Mouse (Mus musculus) Patski (cell line): ENCODE results near the gene E130308A19Rik. TPM values are rescaled to one million over a fixed set of nuclear protein-coding genes. Genes with fewer than 3 reads are reported as not detected.
"Not testable (repeated sequence)": the region's sequence is repeated elsewhere in the genome, so short reads cannot be mapped to it uniquely, and the experiment has no call there.

Source experiments
- ATAC-seq: fragments of 100-300 bp; one replicate; pipeline ENCODE4 v1.8.0; 2021
- CTCF ChIA-PET: fragments of 350-600 bp; sonication (Branson Sonifier 250); formaldehyde crosslinking; loops from one replicate; lab custom pipeline; 2022; ENCODE audit warnings: inconsistent platforms; lab: Charles Lee
- POLR2A ChIA-PET: fragments of 350-600 bp; sonication (Branson Sonifier 250); formaldehyde crosslinking; loops from one replicate; lab custom pipeline; 2022; ENCODE audit warnings: antibody characterized with exemption, inconsistent platforms; lab: Charles Lee
- DNase-seq: peaks from one replicate; pipeline ENCODE4 v3.0.0-alpha.2; 2011; ENCODE audit warnings: low read depth, low spot score
- H3K27me3 ChIP-seq: fragments of 371-371 bp; one replicate; pipeline ENCODE4 v1.5.1; 2021
- CTCF ChIP-seq: fragments of 100-300 bp; IDR thresholded peaks from one replicate; pipeline ENCODE4 v1.5.1; 2021
- in situ Hi-C: fragments of 300-500 bp; cut with MboI; formaldehyde crosslinking; loops from 3 replicates; pipeline ENCODE4 v1.11.1; 2018; ENCODE audit warnings: low pct_unique_long_range_greater_than_20kb, mixed read lengths
- polyA plus RNA-seq: library from polyadenylated mRNA; unstranded; gene quantifications from one replicate; pipeline ENCODE4 v1.2.3, GENCODE M21; 2021

Gene E130308A19Rik
- polyA plus RNA-seq, 1 experiment from 2014 or later: 8.4 TPM

GRCm38 (mm10) chr4:59780568-59780967, 154.6 kb downstream of the E130308A19Rik start:
- H3K27me3 ChIP-seq: no peaks in the 10 kb centered on the region
- ChIA-PET CTCF (interaction anchor here (0.8 to 2.9 kb wide), 5 partner anchors 14 to 185 kb away, joined by 3 to 8 read pairs (median 4); no protein-coding TSS in a partner anchor), POLR2A (interaction anchor here (0.5 kb wide), 1 partner anchor 400 kb away, joined by 3 read pairs; no protein-coding TSS in a partner anchor)
- DNase-seq (no peak), ATAC-seq (no peak)
- peak; percentile 65 for TF ChIP-seq CTCF
- in situ Hi-C loops: loop anchor here (5.0 kb wide), 1 partner anchor 168 kb away; no protein-coding TSS in a partner anchor

- ATAC-seq: peak; percentile 8
- POLR2A ChIA-PET: interaction anchor here (0.6 to 0.8 kb wide), 2 partner anchors 24 to 155 kb away, joined by 3 to 4 read pairs; no protein-coding TSS in a partner anchor
Measured at GRCm38 (mm10) chr4:59782853-59783684, 157.1 kb downstream of the E130308A19Rik start.

GRCm38 (mm10) chr4:59783685-59784279, 157.8 kb downstream of the E130308A19Rik start:
- POLR2A ChIA-PET: interaction anchor here (0.8 kb wide), 1 partner anchor 155 kb away, joined by 3 read pairs; no protein-coding TSS in a partner anchor
- ATAC-seq: peak; percentile 93
- in situ Hi-C loops: loop anchor here (5.0 kb wide), 1 partner anchor 171 kb away; no protein-coding TSS in a partner anchor
- H3K27me3 ChIP-seq: no peaks in the 10 kb centered on the region
- no peak for TF ChIP-seq CTCF
- peak; percentile 83 for DNase-seq
- CTCF ChIA-PET: interaction anchor here (0.9 to 4.1 kb wide), 3 partner anchors 67 to 403 kb away, joined by 3 to 21 read pairs (median 3); no protein-coding TSS in a partner anchor

More at GRCm38 (mm10) chr4:59782853-59783684, 157.1 kb downstream of the E130308A19Rik start:
- CTCF ChIA-PET: interaction anchor here (0.9 to 2.9 kb wide), 3 partner anchors 88 to 402 kb away, joined by 3 to 8 read pairs (median 3); no protein-coding TSS in a partner anchor
- DNase-seq: no peak
- TF ChIP-seq CTCF: no peak
- in situ Hi-C loops: loop anchor here (5.0 kb wide), 1 partner anchor 171 kb away; no protein-coding TSS in a partner anchor
- no peaks in the 10 kb centered on the region for H3K27me3 ChIP-seq

- no peak for TF ChIP-seq CTCF
- POLR2A ChIA-PET: no interaction called here
- in situ Hi-C loops: loop anchor here (5.0 kb wide), 1 partner anchor 147 kb away; no protein-coding TSS in a partner anchor
- CTCF ChIA-PET: interaction anchor here (0.8 to 4.1 kb wide), 9 partner anchors 24 to 430 kb away, joined by 3 to 21 read pairs (median 4); no protein-coding TSS in a partner anchor
- ATAC-seq (no peak), DNase-seq (no peak)
- no peaks in the 10 kb centered on the region for H3K27me3 ChIP-seq
Measured at GRCm38 (mm10) chr4:59785412-59785811, 159.4 kb downstream of the E130308A19Rik start.

- in situ Hi-C loops: loop anchor here (5.0 kb wide), 1 partner anchor 146 kb away; no protein-coding TSS in a partner anchor
- ATAC-seq (no peak), DNase-seq (no peak)
- ChIA-PET POLR2A (interaction anchor here (0.6 kb wide), 1 partner anchor 47 kb away, joined by 6 read pairs; no protein-coding TSS in a partner anchor), CTCF (interaction anchor here (1.2 to 4.1 kb wide), 4 partner anchors 64 to 89 kb away, joined by 4 to 21 read pairs (median 8); no protein-coding TSS in a partner anchor)
- no peaks in the 10 kb centered on the region for H3K27me3 ChIP-seq
- TF ChIP-seq CTCF: peak; percentile 30
Measured at GRCm38 (mm10) chr4:59786661-59787060, 160.7 kb downstream of the E130308A19Rik start.

GRCm38 (mm10) chr4:59787126-59787525, 161.1 kb downstream of the E130308A19Rik start:
- ChIA-PET POLR2A (no interaction called here), CTCF (interaction anchor here (1.2 to 4.1 kb wide), 4 partner anchors 63 to 89 kb away, joined by 4 to 21 read pairs (median 8); no protein-coding TSS in a partner anchor)
- no peak for ATAC-seq
- DNase-seq: no peak
- no peak for TF ChIP-seq CTCF
- in situ Hi-C loops: loop anchor here (5.0 kb wide), 1 partner anchor 145 kb away; no protein-coding TSS in a partner anchor
- H3K27me3 ChIP-seq: no peaks in the 10 kb centered on the region

GRCm38 (mm10) chr4:59789015-59789414, 163.0 kb downstream of the E130308A19Rik start:
- ChIA-PET CTCF (interaction anchor here (2.1 to 3.6 kb wide), 2 partner anchors 62 to 82 kb away, joined by 5 to 13 read pairs; no protein-coding TSS in a partner anchor), POLR2A (interaction anchor here (0.7 kb wide), 1 partner anchor 201 kb away, joined by 3 read pairs; no protein-coding TSS in a partner anchor)
- DNase-seq (no peak), ATAC-seq (no peak)
- H3K27me3 ChIP-seq: no peaks in the 10 kb centered on the region
- TF ChIP-seq CTCF: no peak
- in situ Hi-C loops: loop anchor here (5.0 kb wide), 1 partner anchor 143 kb away; no protein-coding TSS in a partner anchor

- in situ Hi-C loops: loop anchor here (5.0 kb wide), 1 partner anchor 64 kb away; no protein-coding TSS in a partner anchor
- CTCF ChIA-PET: interaction anchor here (1.3 kb wide), 1 partner anchor 77 kb away, joined by 3 read pairs; no protein-coding TSS in a partner anchor
- POLR2A ChIA-PET, DNase-seq, H3K27me3 ChIP-seq, ATAC-seq: not testable (repeated sequence)
Measured at GRCm38 (mm10) chr4:59793626-59794025, 167.6 kb downstream of the E130308A19Rik start.

GRCm38 (mm10) chr4:59794116-59794515, 168.1 kb downstream of the E130308A19Rik start:
- in situ Hi-C loops: loop anchor here (5.0 kb wide), 1 partner anchor 63 kb away; no protein-coding TSS in a partner anchor
- DNase-seq: no peak
- TF ChIP-seq CTCF: peak; percentile 19
- ATAC-seq: no peak
- ChIA-PET POLR2A (no interaction called here), CTCF (no interaction called here)
- no peaks in the 10 kb centered on the region for H3K27me3 ChIP-seq
